Mouse (Mus musculus) lung, adult 2 months (tissue): Measurements from ENCODE around the gene Zfp827.

Source experiments
- CTCF ChIP-seq: fragments of 200-500 bp; IDR thresholded peaks from 2 replicates; pipeline ENCODE4 v1.5.1; 2011; ENCODE audit warnings: mild to moderate bottlenecking, low read length, control low read depth; ENCODE audit not compliant: insufficient read depth
- POLR2A ChIP-seq: fragments of 200-500 bp; IDR thresholded peaks from 2 replicates; pipeline ENCODE4 v1.6.1; 2011; ENCODE audit warnings: low read depth, mild to moderate bottlenecking, control low read depth, low read length, borderline replicate concordance; ENCODE audit errors: extremely low read depth

DNA sequence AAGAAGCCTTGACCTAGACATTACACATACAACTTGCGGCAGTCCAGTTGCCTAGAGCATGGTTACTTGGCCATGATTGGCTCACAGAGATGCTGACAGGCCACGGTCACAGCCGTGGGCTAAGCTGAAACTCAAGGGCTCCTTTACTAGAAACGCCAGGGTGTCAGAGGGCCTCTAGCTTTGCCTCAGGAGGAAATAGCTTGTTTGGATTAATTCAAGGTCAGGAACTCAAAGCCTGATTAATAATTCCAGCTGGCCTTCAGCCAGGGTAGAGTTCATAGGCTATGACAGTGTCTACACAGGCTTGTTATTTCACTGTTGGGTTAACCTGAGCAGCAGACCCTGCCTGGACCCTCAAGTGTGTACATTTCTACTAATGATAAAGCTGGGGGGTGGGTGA is 132.1 kb downstream of the Zfp827 start:
- no peak for TF ChIP-seq POLR2A
- TF ChIP-seq CTCF, result no peak
